Mouse (Mus musculus) forebrain, embryonic 10.5 days (tissue): ENCODE measurements at regions not wholly inside any gene's neighbourhood (a gene's known extent, or its start where the extent isn't known, plus 50 kb on each side); places are given as distances from the start of the nearest gene placed in this dataset.

Source experiments
- DNase-seq: peaks from one replicate; pipeline ENCODE4 v3.0.0-alpha.2; 2017; ENCODE audit warnings: low spot score; ENCODE audit errors: extremely low spot score
- H3K27ac ChIP-seq: fragments of 300-500 bp; sonication (generic); 2 replicates; pipeline ENCODE4 v1.5.1; 2016; ENCODE audit warnings: mild to moderate bottlenecking
- H3K27me3 ChIP-seq: fragments of 300-500 bp; sonication (generic); 2 replicates; pipeline ENCODE4 v1.6.1; 2016; ENCODE audit warnings: mild to moderate bottlenecking; ENCODE audit not compliant: poor library complexity, severe bottlenecking
- H3K36me3 ChIP-seq: fragments of 300-500 bp; sonication (generic); replicated peaks from 2 replicates; pipeline ENCODE4 v1.6.1; 2016; ENCODE audit warnings: mild to moderate bottlenecking, moderate library complexity
- H3K4me1 ChIP-seq: fragments of 300-500 bp; sonication (generic); 2 replicates; pipeline ENCODE4 v1.6.1; 2016
- H3K4me3 ChIP-seq: fragments of 300-500 bp; sonication (generic); 2 replicates; pipeline ENCODE4 v1.5.1; 2016; ENCODE audit warnings: mild to moderate bottlenecking, moderate library complexity
- H3K9me3 ChIP-seq: fragments of 300-500 bp; sonication (generic); 2 replicates; pipeline ENCODE4 v1.6.1; 2016; ENCODE audit warnings: mild to moderate bottlenecking, moderate library complexity
- WGBS: fragments of 180-500 bp; shearing (Covaris S2); methylation state at CpG from one replicate; pipeline ENCODE4 v1.1.7; 2016; 5-methylcytosine and 5-hydroxymethylcytosine counted together

DNA sequence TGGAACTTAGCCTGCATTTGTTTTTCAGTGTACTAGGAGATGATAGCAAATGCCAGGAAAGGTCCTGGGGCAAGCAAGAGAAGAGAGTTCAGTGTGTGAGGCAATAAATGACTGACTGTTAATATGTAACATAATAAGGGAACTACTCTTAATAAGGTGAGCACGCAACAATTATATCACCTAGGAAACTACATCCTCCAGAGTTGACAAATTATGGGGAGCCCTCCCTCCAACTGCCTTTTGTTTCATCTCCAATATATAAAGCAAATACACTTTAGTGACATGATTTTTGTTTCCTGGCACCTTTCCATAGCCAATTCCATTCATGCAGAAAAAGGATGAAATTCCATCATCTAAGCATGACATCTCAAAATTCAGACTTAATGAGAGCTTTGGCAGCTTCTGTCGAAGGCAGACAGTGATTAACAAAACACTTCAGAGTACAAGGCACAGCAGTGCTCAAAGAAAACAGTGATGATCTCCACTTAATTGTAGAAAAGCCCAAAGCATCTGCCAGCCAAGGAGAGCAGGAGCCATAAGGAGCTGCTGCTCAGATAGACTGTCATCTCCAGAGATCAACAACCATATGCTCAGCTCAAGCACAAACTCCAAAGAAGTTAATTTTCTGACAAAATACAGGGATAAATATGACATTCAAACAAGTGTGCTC lies 536.1 kb upstream of the Arrdc3 start:
- H3K27me3 ChIP-seq = no peaks in the 10 kb centered on the region
- WGBS = 58% methylated on average over 2 of the region's 2 CpGs
- no peak for DNase-seq
- H3K36me3 ChIP-seq = no peaks in the 10 kb centered on the region
- H3K4me1 ChIP-seq = no peaks in the 10 kb centered on the region
- no peak overlapping the region for H3K27ac ChIP-seq
- no peak overlapping the region for H3K4me3 ChIP-seq
- H3K9me3 ChIP-seq = no peaks in the 10 kb centered on the region

DNA sequence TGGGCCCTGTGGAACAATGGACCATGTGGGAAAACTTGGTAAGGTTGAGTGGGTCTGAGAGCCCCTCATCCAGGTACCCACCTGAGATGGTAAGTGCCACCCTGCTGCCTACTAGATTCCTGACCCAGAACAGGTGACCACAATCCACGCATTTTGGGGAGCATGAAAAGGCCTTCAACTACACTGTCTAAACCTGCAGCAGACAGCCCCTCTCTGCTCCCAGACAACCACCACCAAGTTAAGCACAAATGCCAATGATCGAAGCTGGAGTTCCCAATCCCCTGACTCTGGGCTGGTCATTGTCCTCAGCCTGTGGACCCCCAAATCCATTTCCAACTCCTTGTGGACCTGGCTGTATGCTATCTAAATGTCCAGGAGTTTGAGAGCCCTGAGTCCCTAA lies 517.2 kb upstream of the Arrdc3 start:
- WGBS = 93% methylated on average over 2 of the region's 2 CpGs
- Histone ChIP-seq H3K36me3 (no peaks in the 10 kb centered on the region), H3K4me3 (no peak overlapping the region), H3K9me3 (no peaks in the 10 kb centered on the region), H3K27me3 (no peaks in the 10 kb centered on the region), H3K4me1 (no peaks in the 10 kb centered on the region), H3K27ac (no peak overlapping the region)
- DNase-seq = no peak

DNA sequence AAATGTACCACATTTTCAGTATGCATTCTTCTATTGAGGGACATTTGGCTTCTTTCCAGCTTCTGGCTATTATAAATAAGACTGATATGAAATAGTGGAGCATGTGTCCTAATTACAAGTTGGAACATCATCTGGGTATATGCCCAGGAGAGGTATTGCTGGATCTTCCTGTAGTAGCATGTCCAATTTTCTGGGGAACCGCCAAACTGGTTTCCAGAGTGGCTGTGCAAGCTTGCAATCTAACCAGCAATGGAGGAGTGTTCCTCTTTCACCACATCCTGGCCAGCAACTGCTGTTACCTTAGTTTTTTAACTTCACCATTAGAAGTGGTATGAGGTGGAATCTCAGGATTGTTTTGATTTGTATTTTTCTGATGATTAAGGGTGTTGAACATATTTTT lies 512.7 kb upstream of the Arrdc3 start:
- 97% methylated on average over 1 of the region's 1 CpGs for WGBS
- no peaks in the 10 kb centered on the region for H3K27me3 ChIP-seq

DNA sequence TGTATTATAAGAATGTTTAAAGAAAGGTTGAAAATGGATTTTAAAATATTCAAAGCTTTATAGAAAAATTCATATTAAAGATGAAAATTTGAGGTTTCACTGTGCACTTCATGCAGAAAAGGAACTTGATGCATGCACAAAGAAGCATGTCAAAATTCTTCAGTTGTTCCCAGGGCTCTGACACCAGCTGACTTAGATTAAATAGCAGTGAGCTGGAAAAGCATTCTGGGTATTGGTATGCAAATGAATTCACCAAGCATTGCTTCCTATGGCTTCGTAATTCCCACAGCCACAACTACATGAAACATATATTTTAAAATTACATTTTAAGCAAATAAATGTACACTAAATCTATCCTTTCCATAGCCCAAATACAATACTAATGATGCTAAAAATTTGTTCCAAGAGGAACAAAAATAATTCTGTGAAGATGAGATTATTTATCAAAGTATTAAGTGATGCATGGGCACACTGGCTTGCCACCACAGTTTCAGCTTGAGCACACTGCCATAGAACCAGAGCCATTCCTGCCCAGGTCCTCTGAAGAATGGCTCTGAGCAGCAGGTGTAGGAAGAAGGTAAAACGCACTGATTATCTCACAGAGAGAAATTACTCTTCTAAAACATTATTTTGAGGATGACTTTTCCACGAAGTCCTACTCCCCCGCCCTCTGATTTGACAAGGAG lies 501.8 kb upstream of the Arrdc3 start:
- WGBS = 81% methylated on average over 4 of the region's 4 CpGs
- DNase-seq = no peak
- H3K4me1 ChIP-seq = peaks cover 16% of the 10 kb centered on the region
- peak overlapping the region; percentile 48; the same call in 1 of the 2 replicates for H3K27ac ChIP-seq
- no peak overlapping the region for H3K4me3 ChIP-seq
- no peaks in the 10 kb centered on the region for H3K27me3 ChIP-seq
- H3K9me3 ChIP-seq = no peaks in the 10 kb centered on the region
- no peaks in the 10 kb centered on the region for H3K36me3 ChIP-seq

More for the DNA sequence above, 512.7 kb upstream of the Arrdc3 start:
- Histone ChIP-seq H3K36me3 (no peaks in the 10 kb centered on the region), H3K4me3 (no peak overlapping the region), H3K4me1 (no peaks in the 10 kb centered on the region), H3K9me3 (no peaks in the 10 kb centered on the region), H3K27ac (no peak overlapping the region)
- DNase-seq = no peak

DNA sequence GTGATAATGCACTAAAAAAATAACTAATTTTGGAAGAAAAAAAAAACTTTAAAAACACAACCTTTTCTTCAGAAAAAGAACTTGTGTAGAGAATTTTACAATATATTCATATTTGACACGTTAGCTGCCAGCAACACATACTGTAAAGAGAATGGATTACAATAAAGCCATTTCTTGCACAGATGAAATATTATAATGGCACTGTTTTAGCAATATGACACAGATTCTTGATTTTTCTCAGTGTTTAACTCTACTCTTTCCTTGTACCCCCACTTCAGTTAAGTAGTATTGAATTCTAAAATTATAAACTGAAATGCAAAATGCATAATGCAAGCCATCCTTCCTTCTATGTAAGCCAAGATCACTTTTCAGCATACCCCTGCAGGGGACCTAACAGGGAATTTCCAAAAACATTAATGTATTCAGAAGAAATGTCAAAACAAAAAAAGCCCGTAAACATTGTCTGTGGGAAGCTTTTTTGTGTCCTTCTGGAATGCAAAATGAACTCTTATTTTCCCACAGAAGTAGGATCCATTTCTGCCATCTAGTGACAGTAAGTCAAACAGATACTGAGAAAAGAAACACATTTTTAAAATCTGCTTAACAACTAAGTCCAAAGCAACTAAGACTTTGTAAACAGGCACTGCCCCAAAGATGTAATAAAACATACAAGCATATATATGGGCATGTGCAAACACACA lies 501.1 kb upstream of the Arrdc3 start:
- Histone ChIP-seq H3K27ac (no peak overlapping the region), H3K4me1 (peaks cover 16% of the 10 kb centered on the region), H3K4me3 (no peak overlapping the region), H3K27me3 (no peaks in the 10 kb centered on the region), H3K36me3 (no peaks in the 10 kb centered on the region), H3K9me3 (no peaks in the 10 kb centered on the region)
- 80% methylated on average over 2 of the region's 2 CpGs for WGBS
- DNase-seq = no peak

DNA sequence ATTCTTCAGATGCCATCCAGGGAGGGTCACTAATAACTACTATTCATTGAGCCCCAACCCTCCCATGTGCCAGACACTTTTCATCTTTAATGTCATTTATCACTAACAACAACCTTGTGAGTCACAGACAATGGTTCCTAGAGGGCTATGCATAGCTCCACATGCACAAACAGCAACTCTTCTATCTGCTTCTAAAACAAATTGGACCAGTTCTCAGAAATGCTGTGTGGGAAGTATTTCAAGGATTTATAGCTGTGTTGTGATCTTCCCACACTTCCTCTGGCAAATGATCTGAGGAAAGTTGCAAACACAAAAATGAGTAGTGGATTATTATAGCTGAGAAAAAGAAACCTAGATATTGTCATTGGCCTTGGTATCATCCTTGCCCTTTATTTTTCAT lies 474.3 kb upstream of the Arrdc3 start:
- no peak overlapping the region for H3K4me3 ChIP-seq
- H3K9me3 ChIP-seq = no peaks in the 10 kb centered on the region
- H3K27me3 ChIP-seq = no peaks in the 10 kb centered on the region
- DNase-seq = no peak
- no peak overlapping the region for H3K27ac ChIP-seq
- H3K4me1 ChIP-seq = no peaks in the 10 kb centered on the region
- H3K36me3 ChIP-seq = no peaks in the 10 kb centered on the region

DNA sequence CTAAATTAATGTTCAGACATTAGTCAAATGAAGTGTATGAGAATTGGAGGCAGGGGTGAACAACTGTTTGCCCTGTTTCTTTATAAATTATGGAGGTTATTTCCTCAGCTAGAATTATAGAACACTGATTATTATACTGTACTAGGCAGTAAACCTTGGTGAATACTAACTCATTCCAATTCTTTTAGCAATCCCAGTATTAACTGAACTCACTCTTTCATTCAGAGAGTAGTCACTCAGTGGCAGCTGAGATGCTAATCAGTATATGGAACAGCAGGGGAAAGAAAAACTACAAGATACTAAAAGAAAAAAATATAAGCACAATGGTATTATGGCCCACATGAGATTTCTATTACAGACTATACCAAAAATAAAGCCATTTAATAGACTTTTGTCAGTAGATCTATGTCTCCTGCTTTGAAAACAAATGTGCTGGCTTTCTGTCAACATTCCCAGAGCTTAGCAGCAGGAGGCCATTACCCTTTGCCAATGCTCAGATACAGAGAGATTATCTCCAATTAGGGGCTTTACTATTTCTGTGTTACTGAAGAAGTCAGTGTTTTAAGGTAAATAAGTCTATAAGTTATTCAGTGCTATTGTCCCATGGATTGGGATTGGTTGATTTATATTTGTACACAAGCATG lies 473.3 kb upstream of the Arrdc3 start:
- Histone ChIP-seq H3K36me3 (no peaks in the 10 kb centered on the region), H3K27ac (no peak overlapping the region), H3K4me1 (no peaks in the 10 kb centered on the region), H3K27me3 (no peaks in the 10 kb centered on the region), H3K9me3 (no peaks in the 10 kb centered on the region), H3K4me3 (no peak overlapping the region)
- no peak for DNase-seq

DNA sequence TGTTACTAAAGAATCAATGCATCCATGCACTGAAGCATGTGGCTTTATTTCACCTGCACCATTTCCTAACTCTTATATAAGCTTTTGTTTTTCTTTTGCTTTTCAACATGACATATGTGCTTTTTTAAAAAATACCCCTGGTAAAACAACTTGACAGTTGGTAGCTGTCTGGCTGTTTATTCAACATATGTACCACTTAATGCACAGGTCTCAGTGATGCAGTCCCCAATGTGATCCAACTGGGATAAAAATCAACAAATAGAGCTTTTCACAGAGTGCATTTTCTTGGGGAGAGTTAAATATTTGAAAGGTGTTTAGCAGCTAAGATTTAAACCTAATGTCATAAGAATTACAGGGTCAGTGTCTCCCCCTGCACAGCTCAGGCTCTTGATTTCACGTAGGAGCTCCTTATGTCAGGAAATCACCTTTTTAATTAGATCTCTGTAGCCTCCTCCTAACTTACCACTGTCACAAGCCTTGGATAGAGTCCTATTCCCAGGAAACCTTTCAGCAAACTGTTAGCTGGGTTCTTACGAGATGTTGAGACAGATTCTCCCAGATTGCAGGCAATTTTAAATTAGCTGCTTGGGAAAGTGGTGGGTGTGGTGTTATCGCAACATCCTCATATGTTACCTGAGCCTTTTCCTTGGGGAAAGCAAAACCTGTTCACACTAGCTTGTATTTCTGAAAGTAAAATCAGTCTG lies 464.6 kb upstream of the Arrdc3 start:
- no peak overlapping the region for H3K4me3 ChIP-seq
- H3K27me3 ChIP-seq = no peaks in the 10 kb centered on the region
- H3K36me3 ChIP-seq = no peaks in the 10 kb centered on the region
- no peaks in the 10 kb centered on the region for H3K4me1 ChIP-seq
- no peaks in the 10 kb centered on the region for H3K9me3 ChIP-seq
- no peak overlapping the region for H3K27ac ChIP-seq
- DNase-seq = no peak
- WGBS = 81% methylated on average over 3 of the region's 3 CpGs

DNA sequence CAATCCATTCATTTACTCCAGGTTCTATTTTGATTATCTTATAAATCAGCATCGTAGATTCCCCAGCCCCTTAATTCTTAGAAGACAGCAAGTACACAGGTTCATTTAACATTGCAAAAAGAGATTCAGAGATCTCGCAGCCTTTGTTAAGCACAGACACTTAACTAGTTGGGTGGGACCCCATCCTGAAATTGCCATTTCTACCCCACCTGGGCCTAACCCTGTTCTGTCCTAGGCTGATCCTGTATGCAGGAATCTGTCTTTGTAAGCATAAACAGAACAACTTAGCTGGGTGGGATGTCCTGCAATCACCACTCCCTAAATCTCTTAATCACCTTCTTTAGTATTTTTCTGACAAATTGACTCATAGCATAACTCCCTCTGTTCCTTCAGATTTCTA lies 462.8 kb upstream of the Arrdc3 start:
- Histone ChIP-seq H3K4me1 (no peaks in the 10 kb centered on the region), H3K36me3 (no peaks in the 10 kb centered on the region), H3K27me3 (no peaks in the 10 kb centered on the region), H3K9me3 (no peaks in the 10 kb centered on the region), H3K27ac (no peak overlapping the region), H3K4me3 (no peak overlapping the region)
- DNase-seq = no peak
- WGBS = 81% methylated on average over 2 of the region's 2 CpGs
